Mouse (Mus musculus) mouse trophoblast stem cell (cell line): Measurements from ENCODE around the gene Chrm3.
"Not testable (repeated sequence)": the region's sequence is repeated elsewhere in the genome, so short reads cannot be mapped to it uniquely, and the experiment has no call there.

Experiments used
- in situ Hi-C, 2 experiments: fragments of 300-500 bp; cut with MseI, MboI; formaldehyde crosslinking; loops; 2 replicates in 1 of 2; 3 replicates in 1 of 2; pipeline ENCODE4 v1.15.1; 2025

The Chrm3 gene

DNA sequence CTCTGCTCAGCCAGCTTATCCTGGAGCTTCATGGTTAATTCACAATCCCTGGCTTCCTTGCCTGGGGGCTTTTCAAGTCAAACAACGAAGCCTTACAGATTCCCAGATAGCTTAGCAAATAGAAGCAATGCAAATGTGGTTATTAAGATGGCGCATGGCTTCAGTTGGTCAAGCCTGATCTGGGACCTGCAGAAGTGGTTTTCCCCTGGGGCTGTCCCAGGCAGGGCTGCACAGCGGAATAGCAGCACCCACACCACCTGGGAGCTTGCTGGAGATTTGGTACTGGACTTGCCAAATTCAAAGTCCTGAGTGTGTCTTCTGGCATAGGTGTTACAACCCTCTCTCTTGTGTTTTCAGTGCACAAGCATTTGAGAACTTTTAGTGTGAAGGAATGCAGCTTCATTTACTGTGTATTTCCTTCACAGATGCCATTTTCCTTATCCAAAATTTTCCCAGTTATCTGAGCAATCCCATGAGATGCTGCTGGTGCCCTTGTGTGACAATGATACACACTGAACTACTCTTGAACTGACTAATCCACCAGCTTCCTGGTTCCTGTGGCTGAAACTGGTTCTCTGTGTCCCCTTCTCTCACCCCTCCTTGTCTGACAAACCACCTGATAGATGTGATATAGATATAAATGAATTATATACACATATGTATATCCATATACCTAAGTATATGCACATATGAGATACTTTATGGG is 461.8 kb downstream of the Chrm3 start:
- in situ Hi-C loops, result loop anchor here in 1 of 2 experiments (25.0 kb wide), 2 partner anchors 438 to 638 kb away; no protein-coding TSS in a partner anchor

DNA sequence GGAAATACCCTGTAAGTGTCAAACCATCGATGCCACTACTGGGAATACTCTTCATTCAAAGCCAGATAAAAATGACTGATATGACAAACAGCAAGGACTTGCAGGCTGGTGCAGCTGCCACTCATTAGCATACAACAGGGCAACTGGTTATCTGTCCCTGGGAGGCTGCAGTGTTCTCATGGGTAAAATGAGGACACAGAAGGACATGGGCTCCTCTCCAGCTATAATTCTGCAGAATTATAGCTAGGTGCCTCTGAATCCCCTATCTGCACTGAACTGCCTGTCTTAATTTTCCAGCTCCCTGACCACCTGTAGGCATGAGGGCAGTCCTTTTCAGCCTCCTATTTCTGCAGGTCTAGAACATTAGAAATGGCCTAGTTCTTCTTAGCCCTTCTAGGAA is 463.4 kb downstream of the Chrm3 start:
- in situ Hi-C loops, result loop anchor here in 1 of 2 experiments (25.0 kb wide), 2 partner anchors 440 to 640 kb away; no protein-coding TSS in a partner anchor

DNA sequence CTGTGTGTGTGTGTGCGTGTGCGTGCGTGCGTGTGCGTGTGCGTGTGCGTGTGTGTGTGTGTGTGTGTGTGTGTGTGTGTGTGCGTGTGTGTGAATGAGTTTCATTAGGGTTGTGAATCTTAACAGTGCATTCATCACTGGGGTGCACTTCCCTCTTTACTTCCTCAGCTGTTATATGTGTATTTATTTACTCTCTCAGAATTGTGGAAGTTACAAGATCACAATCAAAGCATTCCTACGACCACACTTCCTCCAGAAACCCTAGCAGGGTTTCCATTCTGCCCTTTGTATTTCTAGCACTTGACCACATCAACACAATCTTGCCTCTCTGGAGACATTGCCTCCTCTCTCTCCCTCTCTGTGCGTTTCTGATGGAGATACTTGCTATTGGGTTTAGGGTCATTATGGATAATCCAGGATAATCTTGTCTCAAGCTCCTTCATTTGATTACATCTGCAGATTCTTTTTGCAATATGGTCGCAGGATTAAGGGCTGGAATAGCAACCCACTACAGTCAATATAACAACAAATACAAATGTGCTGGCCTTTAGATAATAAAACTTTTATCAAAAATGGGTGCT is 465.5 kb downstream of the Chrm3 start:
- in situ Hi-C loops, result loop anchor here in 1 of 2 experiments (25.0 kb wide), 2 partner anchors 442 to 642 kb away; no protein-coding TSS in a partner anchor

DNA sequence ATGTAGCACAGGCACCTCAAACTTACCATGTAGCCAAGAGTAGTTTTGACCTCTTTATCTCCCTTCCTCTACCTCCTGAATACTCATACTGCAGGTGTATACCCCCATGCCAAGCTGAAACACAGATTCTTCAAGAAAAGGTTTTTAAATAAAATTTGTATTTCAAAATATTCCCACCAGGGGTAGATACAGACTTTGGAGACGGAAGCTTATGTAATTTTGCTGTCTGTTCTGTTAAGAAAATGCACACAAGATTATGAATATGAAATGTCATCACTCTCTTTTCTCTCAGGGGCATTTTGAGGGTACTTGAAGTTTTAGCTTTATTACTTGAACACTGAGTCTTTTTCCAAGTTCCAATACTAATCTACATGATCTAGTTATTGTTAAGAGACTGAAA is 469.6 kb downstream of the Chrm3 start:
- in situ Hi-C loops, result loop anchor here in 1 of 2 experiments (25.0 kb wide), 2 partner anchors 446 to 646 kb away; no protein-coding TSS in a partner anchor

DNA sequence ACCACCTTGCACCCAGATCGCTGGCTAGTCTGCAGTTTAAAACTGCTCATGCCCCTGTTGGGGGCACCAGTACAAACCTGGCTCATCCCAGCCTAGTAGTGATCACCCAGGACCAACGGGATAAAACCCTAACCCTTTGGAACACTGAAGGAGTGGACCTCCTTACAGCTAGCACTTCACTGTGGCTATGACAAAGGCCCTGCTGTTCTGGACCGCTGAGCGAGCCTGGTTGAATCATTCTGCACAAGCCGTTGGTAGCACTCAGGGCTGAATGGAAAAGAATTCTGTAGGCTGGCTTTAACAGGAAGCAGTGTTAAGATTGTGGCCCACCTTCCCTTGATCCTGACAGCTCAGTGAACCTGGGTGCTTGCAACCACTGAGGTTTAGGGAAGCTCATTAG is 470.2 kb downstream of the Chrm3 start:
- in situ Hi-C loops, result loop anchor here in 1 of 2 experiments (25.0 kb wide), 2 partner anchors 447 to 647 kb away; no protein-coding TSS in a partner anchor

DNA sequence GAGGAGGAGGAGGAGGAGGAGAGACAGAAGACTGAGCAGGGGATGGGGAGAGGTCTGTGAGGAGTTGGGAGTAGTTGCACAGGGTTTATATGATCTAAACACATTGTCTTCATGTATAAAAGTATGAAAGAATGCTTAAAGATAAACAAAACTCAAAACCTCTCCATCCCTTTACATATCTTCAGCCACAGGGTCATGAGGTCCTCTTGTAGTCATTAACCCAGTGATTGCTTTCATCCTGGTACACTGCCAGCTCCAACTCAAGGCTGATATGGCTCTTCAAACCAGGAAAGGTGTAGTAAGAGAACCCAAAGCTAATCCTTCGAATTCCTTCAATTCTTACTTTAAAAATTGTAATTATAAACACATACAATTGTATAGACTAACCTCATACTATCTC is 470.7 kb downstream of the Chrm3 start:
- in situ Hi-C loops, result loop anchor here in 1 of 2 experiments (25.0 kb wide), 2 partner anchors 447 to 647 kb away; no protein-coding TSS in a partner anchor

DNA sequence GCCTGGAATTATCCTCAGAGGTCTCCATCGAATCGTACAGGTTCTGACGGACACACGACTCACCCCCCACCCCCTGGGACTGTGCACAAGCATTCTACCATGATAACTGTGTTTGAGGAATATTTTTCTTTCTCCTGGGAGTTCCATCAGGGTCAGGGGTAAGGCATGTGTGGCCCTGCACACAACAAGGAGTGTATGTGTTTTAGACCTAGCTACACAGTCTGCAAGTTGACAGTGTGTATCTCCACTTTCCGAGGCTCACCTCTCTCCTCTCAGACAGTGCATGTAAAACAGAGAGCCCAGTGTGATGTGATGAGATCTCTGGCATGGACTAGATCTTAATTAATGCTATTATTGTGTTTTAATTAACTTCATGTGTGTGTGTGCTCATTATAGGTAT is 472.4 kb downstream of the Chrm3 start:
- in situ Hi-C loops, result loop anchor here in 1 of 2 experiments (25.0 kb wide), 2 partner anchors 449 to 649 kb away; no protein-coding TSS in a partner anchor

DNA sequence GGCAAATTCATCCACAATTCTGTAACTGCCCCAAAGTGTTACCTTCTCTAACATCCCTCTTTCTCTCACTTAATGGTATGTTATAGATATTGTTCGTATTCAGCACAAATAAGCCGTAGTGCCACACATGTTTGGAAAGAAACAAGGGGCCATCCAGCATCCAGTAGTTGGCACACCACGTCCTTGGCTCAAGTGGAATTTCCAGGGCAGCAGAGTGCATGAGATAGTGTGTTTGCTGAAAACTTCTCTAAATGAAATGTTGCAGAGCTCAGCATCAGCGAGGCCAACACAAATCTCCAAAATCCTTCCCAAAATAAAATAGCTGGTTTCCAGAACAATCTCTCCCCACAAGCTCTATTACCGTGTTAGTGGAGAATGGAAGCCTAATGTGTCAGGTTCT is 473.4 kb downstream of the Chrm3 start:
- in situ Hi-C loops, result loop anchor here in 1 of 2 experiments (25.0 kb wide), 2 partner anchors 450 to 650 kb away; no protein-coding TSS in a partner anchor

DNA sequence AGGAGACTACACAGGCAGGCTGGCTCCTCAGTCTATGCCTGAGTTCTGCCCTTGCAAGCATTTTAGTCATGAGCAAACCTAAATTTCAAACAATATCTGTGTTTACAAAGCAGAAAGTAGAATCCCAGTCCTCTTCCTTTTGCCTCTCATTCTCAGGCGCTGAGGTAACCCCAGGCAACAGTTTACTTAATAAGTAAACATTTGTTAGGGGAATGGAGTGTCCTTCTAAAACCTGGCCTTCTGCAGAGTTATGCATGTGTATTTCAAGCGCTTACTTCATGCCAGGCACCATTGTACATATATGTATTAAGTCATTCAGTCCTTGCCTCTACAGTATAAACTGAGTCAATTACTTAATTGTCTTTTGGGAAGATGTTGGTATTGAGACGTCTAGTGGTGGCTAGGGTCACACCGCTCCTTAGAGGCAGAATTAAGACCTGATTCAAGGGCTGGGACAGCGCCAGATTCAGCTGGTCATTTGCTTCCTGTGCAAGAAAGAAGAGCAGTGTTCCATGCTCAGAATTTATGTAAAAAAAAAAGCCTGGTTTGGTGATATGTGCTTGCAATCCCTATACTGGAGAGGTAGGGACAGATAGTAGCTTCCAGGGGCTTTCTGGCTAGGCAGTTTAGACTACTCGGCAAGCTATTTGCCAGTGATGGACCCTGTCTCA is 474.0 kb downstream of the Chrm3 start:
- in situ Hi-C loops, result loop anchor here in 1 of 2 experiments (25.0 kb wide), 2 partner anchors 451 to 651 kb away; no protein-coding TSS in a partner anchor

DNA sequence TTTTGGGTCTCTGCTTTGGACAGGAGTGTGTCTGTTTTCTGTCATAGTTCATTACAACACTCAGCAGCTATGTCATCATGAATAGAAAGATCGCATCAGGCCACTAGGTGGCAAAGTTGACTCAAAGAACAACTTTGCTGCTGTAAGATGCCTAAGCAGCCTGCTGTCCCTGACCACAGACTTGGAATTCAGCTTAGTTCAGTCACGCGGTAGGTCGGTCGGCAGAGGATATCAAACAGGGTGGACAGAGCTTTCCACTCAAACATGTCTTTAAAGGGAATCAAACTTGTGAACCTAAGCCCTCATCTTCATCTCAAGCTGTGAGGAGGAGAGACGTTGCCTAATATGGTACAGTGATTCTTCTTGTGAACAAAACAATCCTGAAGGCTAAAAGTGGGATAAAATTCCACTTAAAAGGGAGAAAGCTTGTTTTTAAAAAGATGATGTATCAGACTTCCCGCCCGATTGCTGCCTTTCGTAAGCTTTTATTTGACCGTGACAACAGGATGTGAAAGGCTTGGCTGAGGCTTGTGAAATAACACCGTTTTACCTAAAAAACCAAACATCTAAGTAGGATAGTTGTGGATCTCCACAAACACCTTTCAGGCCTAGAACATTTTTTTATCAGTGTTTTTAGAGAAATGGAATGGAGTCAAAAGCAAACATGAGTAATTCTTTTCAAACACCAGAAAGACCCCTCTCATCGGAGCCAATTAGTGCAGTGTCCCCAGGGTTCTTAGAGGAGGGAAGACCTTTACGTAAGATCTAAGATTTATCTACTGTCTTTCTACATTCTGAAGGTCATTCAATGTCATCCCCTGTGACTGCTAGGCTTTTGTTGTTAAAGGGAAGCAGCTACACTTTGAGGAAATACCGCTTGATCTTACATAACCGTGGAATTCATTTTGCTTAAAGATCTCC is 478.0 kb downstream of the Chrm3 start:
- in situ Hi-C loops, result loop anchor here in 1 of 2 experiments (25.0 kb wide), 2 partner anchors 455 to 655 kb away; no protein-coding TSS in a partner anchor

DNA sequence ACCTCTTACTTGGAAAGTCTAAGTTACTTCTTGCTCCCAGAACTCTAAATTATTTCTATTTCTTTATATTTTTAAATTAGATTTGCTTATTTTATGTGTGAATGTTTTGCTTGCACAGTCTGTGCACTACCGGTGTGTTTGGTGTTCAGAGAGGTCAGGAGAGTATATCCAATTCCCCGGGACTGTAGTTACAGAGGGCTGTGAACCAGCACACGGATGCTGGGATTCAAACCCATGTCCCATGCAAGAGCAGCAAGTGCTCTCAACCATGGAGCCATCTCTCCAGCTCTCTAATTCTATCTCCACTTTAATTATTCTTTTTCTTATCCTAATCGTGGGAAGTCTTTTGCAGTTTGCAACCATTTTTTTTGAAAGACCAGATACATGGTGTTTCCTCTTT is 478.7 kb downstream of the Chrm3 start:
- in situ Hi-C loops, result loop anchor here in 1 of 2 experiments (25.0 kb wide), 2 partner anchors 455 to 655 kb away; no protein-coding TSS in a partner anchor

DNA sequence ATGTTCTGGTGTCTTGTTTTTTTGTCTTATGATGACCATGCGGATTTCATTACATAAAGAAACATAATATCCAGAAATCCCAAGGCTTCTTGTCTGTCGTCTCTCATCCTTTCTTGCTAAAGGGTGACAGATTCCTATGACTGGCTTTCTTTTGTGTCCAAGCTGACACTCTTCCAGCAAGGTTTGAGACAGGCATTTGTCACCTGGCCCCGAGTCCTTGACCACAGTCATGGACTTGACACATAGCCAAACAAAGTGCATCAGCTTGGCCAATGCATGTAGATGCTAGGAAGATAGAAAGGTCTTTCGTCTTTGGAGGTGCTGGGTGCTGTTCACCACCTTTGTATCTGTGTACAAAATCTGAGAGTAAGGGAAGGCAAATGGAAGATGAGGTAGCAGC is 480.2 kb downstream of the Chrm3 start:
- in situ Hi-C loops, result loop anchor here in 1 of 2 experiments (25.0 kb wide), 2 partner anchors 457 to 657 kb away; no protein-coding TSS in a partner anchor

DNA sequence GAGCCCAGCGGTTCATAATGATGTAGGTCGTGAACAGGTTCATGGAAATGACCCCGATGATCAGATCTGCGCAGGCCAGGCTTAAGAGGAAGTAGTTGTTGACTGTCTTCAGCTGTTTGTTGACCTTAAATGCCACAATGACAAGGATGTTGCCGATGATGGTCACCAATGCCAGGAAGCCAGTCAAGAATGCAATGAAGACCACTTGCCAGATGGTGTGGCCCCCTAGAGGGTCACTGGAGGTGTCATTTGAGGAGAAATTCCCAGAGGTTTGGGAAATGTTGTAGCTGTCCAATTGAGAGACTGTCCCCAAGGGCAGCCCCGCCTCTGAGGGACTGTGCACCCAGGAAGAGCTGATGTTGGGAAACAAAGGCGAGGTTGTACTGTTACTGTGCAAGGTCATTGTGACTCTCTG is 482.0 kb downstream of the Chrm3 start:
- in situ Hi-C loops, result loop anchor here (10.0 to 25.0 kb wide), 3 partner anchors 459 to 659 kb away; no protein-coding TSS in a partner anchor

DNA sequence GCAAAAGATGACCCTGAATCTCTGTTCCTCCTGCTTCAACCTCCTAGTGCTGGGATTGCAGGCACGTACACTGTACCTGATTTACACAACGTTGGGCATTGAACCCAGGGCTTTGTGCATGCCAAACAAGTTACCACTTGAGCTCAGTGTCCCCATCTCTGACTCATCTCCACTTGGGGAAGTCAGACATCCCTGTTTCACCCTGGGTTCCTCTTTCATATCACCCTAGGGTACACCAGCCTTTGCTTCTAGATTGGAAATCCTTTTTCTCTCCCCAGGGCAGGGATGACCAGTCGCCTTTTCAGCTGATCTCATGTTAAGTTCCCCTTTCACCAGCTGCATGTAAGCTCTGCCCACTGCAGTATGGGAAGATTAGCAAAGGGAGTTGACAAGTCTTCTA is 487.3 kb downstream of the Chrm3 start:
- in situ Hi-C loops, result loop anchor here in 1 of 2 experiments (10.0 kb wide), 1 partner anchor 471 kb away; no protein-coding TSS in a partner anchor

DNA sequence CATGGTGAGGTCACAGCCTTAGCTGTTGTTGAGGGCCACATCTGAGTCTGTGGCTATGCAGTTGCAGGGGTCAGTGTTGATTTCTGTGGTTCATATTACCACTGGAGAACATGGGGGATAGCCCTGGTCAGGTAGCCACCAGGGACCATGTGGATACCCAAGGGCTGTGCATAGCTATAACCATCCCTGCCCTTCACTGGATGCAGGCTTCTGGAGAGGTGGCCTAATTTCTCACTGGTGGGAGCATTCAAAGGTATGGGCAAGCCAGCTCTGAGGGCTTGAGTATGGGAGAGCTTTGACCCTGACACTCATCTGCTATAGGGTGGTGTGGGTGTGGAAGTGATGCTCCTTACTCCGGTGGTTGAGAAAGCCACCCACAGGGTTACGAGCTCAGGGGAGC is 494.5 kb downstream of the Chrm3 start:
- in situ Hi-C loops, result no loop called here

DNA sequence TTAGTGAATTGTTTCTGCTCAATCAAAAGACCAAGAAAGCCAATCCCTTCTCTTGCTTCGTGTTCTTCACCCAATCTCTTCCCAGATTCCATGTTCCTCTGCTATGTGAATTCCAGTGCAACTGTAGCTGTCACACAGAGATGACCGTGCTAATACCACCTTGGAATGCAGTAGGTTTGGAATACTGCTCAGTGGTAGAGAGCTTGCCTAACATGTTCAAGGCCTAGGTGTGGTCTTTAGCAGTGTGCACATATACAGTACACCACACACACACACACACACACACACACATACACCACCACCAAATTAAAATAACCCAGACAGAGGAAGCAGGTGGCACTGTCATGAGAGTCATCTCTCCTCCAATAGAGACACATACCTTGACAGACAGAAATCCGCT is 513.1 kb downstream of the Chrm3 start:
- in situ Hi-C loops, result loop anchor here (10.0 kb wide), 2 partner anchors 283 to 663 kb away; no protein-coding TSS in a partner anchor

DNA sequence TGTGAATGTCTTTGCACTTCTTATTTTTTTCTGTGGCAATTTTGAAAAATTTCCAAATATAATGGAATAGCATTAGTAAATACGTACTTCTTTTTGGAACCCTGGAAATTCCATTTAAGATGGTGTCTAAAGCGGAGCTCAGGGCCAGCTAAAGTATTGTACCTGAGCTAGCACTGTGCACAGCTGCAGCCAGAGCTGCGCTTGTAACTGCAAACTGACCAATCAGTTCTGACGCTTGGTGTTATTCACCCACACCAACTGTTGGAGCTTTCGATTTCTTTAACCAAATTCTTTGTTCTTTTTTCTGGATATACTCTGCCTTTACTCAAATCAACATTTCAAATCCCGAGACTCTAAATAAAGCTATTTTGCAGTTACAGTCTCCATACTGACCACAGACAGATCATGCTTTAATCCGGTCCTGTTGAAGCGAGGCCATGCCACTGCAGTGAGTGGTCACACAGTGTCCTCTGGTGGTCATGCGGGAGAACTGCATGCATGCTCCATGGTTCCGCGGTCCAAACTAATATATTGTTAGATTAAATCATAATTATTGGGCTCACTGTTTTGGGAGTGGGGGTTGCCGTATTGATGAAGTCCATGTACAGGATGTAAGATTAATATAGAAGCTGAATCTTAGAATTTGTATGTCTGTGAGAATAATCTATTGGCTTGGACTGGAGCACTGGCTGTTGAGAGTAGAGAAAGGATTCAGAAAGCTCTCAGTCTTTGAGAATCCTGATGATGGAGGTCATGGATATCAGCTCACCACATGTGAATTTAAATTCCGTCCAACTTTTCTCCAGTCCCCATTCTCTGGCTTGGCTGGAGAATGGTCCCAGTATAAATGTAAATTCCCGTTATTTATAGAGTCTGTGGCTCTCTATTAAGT is 513.9 kb downstream of the Chrm3 start:
- in situ Hi-C loops, result loop anchor here (10.0 kb wide), 2 partner anchors 282 to 662 kb away; no protein-coding TSS in a partner anchor

DNA sequence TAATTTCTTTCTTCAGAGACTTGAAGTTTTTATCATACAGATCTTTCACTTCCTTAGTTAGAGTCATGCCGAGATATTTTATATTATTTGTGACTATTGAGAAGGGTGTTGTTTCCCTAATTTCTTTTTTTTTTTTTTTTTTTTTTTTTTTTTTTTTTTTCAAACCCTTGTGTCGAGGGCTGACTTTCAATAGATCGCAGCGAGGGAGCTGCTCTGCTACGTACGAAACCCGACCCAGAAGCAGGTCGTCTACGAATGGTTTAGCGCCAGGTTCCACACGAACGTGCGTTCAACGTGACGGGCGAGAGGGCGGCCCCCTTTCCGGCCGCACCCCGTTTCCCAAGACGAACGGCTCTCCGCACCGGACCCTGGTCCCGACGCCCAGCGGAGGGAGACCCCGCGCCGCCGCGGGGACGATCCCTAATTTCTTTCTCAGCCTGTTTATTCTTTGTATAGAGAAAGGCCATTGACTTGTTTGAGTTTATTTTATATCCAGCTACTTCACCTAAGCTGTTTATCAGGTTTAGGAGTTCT is 526.4 kb downstream of the Chrm3 start:
- in situ Hi-C loops, result not testable (repeated sequence)

DNA sequence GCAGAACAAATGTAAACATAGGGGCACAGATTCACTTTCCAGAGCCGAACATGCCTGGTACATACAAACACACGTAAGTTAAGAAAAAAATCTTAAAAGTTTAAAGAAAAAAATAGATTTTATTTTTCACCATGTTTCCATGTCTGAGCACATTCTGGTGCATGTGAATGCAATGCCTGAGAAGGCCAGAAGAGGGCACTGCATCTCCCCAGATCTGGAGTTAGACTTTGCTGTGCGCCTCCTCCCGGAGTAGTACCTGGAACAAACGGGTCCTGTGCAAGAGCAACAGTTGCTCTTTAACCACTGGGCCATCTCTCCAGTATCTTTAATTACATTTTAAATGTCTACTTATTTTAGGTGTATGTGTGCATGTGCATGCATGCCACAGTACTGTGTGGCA is 534.4 kb downstream of the Chrm3 start:
- in situ Hi-C loops, result no loop called here
